Mouse (Mus musculus) telencephalon, adult 2 months (tissue): ENCODE measurements around the gene Cmya5.

Experiments used
- DNase-seq: peaks from one replicate; pipeline ENCODE4 v3.0.0-alpha.2; 2011; ENCODE audit warnings: low read depth, low spot score

Cmya5 gene

DNA sequence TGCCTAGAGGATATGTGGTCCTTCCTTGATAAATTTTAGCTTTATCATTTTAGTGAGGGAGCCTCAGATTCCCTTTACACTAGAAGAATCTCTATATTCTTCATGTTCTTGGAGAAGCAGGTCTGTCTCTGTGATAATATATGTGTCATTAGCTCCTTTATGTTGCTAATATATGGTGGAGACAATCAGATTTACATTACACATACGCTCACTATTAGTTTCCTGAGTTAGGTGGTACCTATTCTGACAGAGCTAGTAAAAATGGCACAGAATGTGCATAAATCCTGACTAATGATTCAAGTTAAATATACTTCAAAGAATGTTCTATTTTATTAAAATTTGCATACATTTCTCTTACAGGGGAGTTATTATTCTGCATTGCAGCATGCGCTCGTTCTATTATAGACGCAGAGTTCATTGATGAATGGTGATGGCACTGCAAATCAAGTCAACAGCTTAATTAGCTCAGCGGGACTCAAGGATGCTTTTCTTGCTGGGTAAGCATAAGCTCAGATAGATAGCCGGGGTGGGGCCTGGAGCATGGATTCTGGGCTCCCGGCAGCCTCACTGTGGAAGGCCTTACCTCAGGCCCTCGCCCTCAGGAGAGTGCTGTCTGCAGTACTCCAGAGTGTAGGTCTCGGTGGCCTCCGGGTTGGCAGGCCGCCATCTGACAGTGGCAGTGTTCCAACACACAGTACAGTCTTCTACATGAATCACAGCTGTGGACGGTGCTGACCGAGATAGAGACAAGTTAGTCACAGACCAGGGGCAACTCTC is 81.5 kb downstream of the Cmya5 start:
- no peak for DNase-seq

DNA sequence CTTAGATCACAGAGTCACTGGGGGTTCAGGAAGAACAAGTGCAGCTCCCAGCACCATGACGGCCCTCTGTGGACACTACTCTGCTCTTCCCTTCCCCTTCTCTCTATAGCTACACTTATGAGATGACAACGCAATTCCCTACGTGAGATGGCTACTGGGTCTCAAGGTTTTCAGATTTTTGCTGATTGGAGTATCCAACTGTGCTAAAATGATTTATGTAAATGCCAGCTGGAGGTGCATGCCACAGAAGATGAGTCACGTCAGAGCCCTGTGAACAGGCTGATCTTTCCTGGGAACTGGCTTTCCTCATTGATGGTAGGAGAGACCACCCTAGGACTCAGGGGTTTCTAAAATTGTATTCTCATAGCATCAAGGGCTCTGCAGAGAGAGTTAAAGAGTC is 83.2 kb downstream of the Cmya5 start:
- DNase-seq: no peak

DNA sequence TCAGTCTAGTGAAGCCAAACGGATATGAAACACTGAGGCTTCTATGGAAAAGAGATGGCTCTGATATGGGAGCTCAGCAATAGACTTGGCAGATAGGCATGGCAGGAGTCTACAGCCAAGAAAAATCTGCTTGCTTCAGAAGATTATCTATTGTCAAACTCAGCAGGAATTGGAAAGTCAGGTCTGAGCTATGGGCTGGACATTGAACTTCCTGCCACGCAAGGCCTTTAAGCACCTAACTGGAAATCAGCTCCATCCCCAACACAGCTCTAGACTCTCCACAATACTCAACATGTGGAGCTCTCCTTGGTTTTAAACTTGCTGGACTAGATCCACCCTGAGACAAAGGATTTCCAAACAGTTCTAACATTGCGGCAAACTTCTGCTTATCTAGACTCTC is 84.1 kb downstream of the Cmya5 start:
- DNase-seq: no peak

DNA sequence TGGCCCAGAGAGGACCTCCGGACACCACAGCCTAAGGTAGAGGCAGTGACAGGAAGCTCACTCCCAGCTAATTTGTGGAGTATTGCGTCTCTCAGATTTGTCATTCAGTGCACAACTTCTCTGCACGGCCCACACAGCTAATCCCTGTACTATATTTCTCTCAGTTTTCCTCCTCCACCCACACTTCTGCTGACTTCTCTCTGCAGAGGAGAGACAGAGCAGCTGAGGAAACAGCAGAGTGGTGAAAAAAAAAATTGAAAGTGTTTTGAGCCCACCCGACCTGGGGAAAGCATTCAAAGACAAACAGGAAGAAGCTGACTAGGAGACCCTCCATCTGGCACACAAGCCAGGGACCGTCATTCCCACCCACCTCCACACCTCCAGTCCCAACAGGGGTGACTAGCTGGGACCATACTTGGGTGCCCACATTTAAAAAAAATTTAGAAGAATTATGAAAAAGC is 85.9 kb downstream of the Cmya5 start:
- DNase-seq: peak; percentile 89

DNA sequence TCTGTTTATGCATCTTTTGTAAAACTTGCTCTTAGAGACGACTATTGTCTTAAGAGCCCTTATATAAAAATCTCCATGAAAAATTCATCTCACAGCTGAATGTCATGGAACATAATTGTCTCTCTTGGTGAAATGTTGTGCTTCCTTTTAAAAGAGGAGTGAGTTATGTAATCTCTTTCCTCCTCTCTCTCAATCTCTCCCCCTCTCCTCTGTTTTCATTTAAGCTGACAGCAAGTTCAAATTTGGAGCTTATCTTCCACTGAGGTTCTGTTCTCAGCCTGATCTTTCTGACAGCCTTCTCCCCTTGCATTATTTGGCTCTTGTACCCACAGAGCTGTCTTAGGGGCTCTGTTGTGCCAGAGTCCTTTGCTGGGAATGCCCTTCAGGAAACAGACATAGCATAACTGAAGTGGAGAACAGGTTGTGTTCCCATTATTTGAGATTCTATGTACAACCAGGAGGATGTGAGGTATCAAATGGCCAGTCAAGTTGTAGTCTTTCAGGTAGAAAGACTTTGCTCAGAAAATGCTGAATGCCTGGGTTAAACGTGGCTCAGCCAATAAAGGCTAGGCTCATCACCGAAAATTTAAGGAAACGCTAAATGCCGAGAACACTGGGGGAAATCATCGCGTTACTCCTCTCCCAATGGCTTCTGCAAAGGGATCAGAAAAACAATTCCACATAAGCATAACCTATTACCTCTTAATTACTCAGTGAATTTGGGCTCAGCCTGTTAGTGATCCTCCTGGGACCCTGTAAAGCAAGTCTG is 86.8 kb downstream of the Cmya5 start:
- peak; percentile 67 for DNase-seq

DNA sequence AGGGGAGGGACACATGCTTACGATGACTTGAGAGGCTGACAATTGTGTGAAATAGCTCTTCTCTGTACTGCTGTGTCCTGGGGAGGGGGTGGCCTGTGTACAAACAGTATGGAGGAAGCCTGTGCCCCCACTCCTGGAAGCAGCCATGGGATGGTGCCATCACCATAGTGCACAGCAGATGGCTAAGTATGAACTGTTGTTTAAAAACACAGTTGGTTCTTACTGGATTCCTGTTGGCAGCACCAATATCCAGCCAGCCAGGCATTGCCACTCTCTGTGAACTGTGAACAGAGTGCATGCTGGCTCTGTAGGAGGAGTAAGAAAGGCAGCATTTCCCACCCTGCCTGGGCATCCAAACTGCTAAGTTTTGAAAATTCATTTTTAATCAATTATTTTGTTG is 88.4 kb downstream of the Cmya5 start:
- no peak for DNase-seq

DNA sequence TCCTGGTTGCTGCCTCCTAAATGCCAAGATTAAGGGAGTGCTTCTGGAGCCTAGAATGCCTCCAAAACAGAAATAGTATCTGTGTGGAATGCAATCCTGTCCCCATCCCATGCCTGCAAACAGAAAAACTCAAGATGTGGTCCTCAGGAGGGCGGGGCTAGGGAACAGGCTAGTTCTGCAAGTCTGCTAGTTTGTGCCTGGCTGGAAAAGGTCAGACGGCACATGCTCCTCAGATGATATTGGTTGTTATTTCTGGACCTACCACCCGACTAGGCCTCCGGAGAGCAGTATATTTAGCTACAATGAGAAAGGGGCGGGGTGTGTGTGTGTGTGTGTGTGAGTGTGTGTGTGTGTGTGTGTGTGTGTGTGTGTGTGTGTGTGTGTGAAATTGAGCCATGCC is 93.0 kb downstream of the Cmya5 start:
- no peak for DNase-seq

DNA sequence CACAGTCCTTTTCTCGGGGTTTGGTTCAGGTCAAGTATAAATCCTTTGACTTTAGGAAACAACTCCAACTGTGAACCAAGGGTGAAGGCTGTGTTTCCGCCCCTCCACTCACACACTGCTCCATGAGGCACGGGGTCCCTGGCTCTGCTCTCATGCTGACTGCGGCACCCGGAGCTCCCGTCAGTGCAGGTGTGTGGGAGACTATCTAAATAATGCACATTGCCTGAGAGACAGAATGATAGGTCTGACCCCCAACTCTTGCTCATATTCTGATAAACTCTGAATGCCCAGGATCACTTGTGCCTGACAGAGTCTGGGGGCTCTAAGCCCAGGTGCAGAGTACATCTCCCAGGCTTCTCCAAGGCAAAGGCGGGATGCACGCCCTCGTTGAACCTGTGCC is 103.5 kb downstream of the Cmya5 start:
- DNase-seq: no peak

DNA sequence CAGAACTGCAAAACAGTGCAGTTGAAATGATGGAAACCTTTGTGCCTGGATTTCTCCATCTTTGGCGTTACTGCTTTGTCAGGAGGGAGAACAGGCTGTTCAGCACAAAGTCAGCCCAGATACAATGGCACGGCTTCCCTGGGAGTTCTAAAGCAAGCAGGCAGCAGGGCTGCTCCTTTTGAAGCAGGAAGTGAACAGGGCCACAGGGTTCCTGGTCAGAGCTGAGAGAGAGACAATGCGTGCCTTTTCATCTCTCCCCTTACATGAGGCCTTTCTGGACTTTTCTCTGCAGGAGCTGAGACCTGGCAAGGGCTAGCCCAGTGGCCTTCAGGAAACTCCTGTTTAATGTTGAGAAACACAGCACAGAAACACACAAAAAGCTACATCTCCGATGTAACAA is 108.3 kb downstream of the Cmya5 start:
- no peak for DNase-seq

DNA sequence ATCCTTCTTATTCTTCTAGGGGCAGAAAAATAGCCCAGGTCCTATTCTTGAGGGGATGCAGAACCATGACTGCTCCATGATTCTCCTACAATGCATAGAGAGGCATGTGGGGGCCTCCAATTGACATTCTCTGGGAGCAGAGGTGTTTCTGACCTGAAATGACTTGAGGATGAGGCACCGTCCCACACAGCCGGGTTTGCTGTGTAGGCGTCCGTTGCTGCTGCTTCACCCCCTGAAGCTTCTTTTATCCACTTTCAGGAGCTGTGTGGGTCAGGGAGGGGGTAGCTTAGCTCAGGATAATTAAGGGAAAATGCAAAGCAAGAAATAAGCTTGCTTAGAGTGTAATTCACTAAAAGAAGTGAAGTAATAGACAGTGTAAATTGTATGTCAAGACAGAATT is 115.2 kb downstream of the Cmya5 start:
- no peak for DNase-seq

DNA sequence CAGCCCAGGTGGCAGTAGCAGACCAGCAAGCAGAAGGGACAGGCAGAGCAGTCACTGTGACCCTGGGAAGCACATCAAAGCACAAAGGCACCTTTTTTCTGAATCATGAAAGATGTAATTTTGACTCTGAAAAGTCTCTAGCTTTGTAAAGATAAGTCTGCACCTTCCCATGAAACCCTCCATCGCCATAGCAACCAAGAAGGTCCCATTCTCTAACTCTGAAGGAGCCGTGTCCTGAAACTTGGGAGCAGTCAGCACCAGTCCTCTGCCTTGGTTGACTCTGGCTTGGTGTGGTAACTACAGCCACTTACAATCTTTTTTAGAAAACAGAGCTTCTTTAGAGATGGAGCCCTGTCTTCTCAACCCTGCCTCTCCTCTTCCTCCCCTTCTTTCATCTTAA is 119.7 kb downstream of the Cmya5 start:
- DNase-seq: no peak

DNA sequence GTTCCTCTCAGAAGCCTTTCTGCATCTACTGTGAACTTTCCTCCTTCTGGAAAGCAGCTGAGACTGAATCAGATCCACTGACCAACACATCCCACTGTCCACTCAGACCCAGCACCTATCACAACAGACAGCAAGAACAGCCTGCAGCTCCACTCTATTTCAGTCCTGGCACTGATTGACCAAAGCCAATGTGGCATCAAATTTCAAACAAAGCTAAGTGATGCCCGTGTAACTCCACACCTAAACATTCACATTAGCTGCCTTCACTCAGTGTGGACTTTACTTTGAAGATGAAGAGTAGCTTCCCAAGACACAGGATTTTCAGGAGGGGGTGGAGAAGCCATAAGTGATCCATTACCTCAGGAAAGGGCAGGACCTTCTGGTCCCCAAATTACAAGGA is 122.4 kb downstream of the Cmya5 start:
- no peak for DNase-seq

DNA sequence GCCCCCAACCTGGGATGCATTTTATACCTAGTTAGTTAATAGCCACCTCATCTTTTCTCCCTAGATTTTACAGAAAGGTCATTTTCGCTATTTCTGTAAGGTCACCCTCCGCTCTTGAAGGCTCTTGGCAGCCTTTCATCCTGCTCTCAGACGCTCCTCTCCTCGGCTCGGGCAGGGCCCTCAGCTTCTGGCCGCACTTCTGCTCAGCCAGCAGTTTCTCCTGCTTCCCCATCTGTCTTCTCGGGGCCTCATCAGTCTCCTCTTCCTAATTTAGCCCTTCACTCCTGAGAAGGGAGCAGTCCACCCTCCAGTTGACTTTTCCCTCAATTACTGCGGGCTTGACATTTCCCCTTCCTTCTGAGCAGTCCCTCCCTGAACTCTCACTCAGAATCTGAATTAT is 131.6 kb downstream of the Cmya5 start:
- DNase-seq: no peak

DNA sequence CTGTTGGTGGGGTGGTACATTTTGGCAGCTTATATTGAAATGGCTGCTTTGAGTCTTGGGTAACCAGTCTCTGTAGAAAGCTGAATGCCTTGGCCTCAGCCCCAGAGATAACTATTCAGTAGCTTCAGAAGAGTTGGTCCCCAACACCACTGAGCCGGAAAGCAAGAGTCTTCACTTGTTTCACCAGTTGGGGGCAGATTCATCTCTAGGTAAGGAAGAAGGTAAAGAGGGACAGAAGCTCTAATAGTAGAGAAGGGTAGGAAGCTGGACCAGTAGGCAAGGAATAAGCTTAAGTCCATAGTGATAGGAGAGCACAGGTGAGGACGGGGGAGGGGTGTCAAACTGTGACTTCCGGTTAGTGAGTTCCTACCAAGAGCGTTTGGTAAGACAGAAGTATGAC is 133.2 kb downstream of the Cmya5 start:
- no peak for DNase-seq

DNA sequence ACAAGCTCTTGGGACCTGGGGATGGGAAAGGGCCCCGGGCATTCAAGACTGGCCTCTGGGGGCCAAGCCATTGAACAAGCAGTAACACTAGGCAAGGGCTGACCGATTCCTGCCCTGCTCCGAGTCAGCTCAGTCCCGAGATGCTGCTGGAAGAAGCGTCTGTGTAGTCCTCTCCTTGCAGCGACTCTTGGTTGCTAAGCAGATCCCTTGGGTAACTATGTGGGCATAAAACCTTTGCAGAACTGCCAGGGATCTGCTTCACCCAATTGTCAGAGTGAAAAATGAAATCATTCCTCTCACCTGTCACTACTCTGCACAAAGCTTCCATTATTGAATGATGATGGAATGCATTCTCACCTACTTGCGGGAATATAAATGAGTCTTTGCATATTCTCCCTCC is 134.0 kb downstream of the Cmya5 start:
- peak; percentile 92 for DNase-seq

DNA sequence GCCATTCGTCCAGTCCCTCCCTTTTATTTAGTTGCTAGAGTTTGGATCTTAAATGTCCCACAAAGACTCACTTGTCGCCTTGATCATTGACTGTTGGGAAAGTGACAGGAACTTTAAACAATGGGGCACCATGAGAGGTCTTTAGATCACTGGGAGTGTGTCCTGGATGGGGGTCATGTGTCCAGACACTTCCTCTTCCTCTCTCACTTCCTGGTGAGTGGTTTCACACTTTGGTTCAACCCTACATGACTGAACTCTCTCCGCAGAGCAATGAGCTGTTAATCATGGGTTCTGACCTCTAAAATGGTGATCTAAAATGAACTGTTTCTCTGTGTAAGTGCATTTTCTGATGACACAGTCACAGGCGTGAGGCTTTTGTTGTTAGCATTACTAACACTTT is 137.4 kb downstream of the Cmya5 start:
- DNase-seq: no peak

DNA sequence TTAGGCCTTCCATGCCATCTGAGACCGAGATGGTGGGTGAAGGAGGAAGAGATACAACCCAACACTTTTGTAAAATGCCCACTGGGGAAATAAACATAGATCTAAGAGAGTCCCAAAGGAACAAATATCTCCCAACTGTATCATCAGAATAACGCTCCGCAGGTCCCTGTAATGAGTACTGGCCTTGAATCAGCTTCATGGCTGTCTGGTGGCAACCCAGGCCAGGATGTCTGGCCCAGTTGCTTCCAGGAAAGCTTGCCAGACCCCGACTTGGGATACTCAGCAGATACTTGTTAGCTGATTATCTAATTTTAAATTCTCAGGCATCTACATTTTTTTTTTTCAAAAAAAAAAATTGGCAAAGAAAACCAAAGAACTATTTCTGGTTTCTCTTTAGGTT is 138.2 kb downstream of the Cmya5 start:
- DNase-seq: no peak

DNA sequence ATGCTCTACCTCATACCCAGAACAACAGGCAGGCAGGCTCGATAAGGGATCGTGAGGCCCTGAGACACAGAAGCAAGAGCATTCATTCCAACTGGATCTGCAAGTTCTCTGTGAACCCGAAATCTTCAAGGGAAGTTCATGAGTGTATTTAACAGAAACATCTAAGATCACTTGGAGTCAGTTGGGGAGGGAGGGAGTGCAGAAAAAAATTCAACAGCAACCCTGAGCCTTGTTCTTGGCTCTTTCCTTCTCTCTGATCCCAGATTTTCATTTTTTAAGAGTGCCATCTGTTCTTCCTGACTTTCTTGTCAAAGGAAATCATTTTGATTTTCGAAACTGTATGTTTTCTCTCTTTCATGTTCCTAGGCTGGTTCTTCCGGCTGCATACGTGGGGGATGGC is 140.5 kb downstream of the Cmya5 start:
- DNase-seq: peak; percentile 77

DNA sequence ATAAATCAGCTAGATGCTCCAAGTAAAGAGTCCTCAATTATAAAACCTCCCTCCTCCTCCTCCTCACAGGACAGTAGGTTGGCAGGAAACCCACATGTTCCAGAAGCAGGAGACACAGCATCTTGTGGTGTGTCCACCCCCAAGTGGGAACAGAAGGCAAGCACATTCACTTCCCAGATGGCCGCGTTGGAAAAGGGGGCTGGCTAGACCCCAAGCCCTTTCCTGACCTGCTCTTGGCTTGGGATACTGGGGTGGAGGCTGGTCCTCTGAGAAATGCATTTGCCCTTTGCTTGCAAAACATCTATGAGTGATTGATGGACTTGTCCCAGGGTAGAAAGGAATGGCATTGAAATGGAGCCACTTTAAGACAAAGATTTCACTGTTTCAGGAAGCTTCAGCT is 142.1 kb downstream of the Cmya5 start:
- no peak for DNase-seq

DNA sequence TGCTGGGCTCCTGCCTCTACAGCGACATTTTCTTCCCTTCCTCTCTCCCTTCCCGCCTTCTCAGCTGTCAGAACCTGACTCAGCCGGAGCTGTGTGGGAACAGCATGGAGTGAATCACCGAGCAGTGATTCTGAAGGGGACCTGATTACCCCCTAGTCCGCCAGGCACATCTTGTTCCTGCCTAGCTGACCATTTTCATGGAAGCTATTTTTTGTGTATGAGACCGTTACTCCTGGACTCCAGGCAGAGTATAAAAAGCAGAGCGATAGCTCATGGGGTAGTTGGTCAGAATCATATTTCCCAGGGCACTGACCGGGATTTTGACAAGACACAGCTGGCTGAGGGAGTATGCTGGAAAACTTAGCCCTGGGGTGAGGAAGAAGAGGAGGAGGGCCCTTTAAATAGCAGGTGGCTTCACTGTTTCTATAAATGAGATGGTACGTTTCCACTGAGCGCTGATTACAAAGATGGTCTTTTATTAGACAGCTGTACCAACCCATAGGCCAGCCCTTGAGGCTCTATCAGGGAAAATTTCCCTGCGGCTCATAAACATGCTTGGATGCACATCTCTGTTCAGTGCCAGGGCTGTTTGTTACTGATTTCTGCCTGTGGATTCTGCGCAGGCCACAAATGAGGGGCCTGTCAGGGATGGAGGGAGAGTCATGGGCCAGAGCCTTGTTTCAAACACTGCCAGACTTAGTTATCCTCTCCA is 143.7 kb downstream of the Cmya5 start:
- DNase-seq: peak; percentile 83

DNA sequence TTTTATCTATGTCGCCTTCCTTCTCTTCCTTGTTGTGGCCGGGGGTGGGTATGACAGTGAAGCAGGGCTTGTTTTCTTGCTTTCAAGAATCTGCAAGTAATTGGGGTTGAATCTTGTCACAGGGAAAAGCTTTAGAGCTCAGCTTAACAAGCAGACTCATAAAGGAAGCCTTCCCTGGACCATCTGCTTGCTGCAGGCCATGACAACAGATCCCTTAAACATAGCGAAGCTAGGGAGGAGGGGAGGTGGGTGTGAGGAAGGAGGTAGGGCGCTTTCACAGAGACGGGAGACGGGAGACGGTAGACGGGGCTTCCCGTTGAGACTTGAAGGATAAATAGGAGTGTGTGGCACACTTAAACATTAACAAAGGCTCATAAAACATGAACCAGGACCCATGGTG is 144.7 kb downstream of the Cmya5 start:
- DNase-seq: peak; percentile 89

DNA sequence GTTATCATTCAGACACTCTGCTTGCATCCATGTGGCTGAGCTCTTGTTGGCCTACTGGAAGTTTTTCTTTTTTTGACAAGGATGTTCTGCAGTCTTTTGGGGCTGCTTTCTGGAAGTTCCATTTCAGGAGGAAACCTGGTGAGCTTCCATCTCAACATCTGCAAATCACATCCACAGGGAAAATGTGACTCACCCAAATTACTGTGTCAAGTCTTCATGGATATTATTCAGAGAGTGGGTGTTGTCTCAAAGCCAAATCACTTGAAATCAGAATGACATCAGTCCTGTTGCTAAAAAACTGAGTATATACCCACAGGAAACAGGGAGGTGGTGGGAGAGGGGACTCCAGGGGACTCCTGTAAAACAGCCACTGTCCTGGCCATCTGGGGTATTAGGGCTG is 149.8 kb downstream of the Cmya5 start:
- no peak for DNase-seq

DNA sequence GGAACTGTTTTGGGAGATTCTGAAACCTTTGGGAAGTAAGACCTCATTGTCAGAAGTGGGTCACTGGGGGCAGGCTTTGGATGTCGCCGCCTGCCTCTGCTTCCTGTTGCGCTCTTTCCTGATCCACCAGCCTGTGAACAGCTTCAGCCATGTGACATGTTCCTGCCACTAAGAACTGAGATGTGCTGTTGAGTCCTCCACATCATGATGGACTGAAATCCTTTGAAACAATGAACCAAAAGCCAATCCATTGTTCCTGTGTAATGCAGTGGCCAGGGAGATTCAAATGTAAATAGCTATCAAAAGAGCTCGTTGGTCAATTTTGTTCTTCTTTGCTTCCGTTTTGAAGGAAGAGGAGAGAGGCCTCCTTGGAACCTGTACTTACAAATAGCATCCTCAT is 151.7 kb downstream of the Cmya5 start:
- DNase-seq: no peak
